Mouse (Mus musculus): ENCODE results near the gene Ambra1.

Ambra1 gene

GRCm38 (mm10) chr2:91921790-91922570 lies 192.0 kb downstream of the Ambra1 start:
- peak; percentile 94 for DNase-seq

- peak; percentile 85 for DNase-seq
Measured at GRCm38 (mm10) chr2:91922586-91923414, 192.9 kb downstream of the Ambra1 start.

- peak; percentile 91 for DNase-seq
Measured at GRCm38 (mm10) chr2:91923415-91924337, 193.7 kb downstream of the Ambra1 start.

GRCm38 (mm10) chr2:91924726-91925125 lies 194.8 kb downstream of the Ambra1 start:
- peak; percentile 82 for DNase-seq

- peak; percentile 85 for DNase-seq
Measured at GRCm38 (mm10) chr2:91925442-91925841, 195.5 kb downstream of the Ambra1 start.

GRCm38 (mm10) chr2:91926949-91927348 lies 197.0 kb downstream of the Ambra1 start, which contains the start of gene Chrm4:
Gene Chrm4, plus strand, starts transcription at chr2:91927249.
- DNase-seq: peak; percentile 88

GRCm38 (mm10) chr2:91927826-91928533 lies 198.0 kb downstream of the Ambra1 start:
- peak; percentile 95 for DNase-seq

GRCm38 (mm10) chr2:91928534-91929350 lies 198.8 kb downstream of the Ambra1 start:
- peak; percentile 89 for DNase-seq

GRCm38 (mm10) chr2:91929455-91929854 lies 199.5 kb downstream of the Ambra1 start:
- no peak for DNase-seq

- DNase-seq: peak; percentile 90
Measured at GRCm38 (mm10) chr2:91929936-91930335, 200.0 kb downstream of the Ambra1 start.

GRCm38 (mm10) chr2:91930761-91931291 lies 200.9 kb downstream of the Ambra1 start:
- DNase-seq: peak; percentile 92

- peak; percentile 93 for DNase-seq
Measured at GRCm38 (mm10) chr2:91931328-91932159, 201.6 kb downstream of the Ambra1 start.

GRCm38 (mm10) chr2:91932160-91932711 lies 202.3 kb downstream of the Ambra1 start, which contains the start of gene Mdk:
Gene Mdk, minus strand, starts transcription at chr2:91932297.
- no peak for DNase-seq

- peak; percentile 90 for DNase-seq
Measured at GRCm38 (mm10) chr2:91932737-91933350, 202.9 kb downstream of the Ambra1 start.

GRCm38 (mm10) chr2:91933471-91933870 lies 203.5 kb downstream of the Ambra1 start:
- no peak for DNase-seq

GRCm38 (mm10) chr2:91934016-91934415 lies 204.1 kb downstream of the Ambra1 start:
- DNase-seq: no peak

- DNase-seq: no peak
Measured at GRCm38 (mm10) chr2:91934826-91935525, 205.0 kb downstream of the Ambra1 start.

- DNase-seq: no peak
Measured at GRCm38 (mm10) chr2:91936154-91936553, 206.2 kb downstream of the Ambra1 start.

All from heart, adult 11 months (tissue).